Mouse (Mus musculus): ENCODE data around the gene Hoxc11.

DNA sequence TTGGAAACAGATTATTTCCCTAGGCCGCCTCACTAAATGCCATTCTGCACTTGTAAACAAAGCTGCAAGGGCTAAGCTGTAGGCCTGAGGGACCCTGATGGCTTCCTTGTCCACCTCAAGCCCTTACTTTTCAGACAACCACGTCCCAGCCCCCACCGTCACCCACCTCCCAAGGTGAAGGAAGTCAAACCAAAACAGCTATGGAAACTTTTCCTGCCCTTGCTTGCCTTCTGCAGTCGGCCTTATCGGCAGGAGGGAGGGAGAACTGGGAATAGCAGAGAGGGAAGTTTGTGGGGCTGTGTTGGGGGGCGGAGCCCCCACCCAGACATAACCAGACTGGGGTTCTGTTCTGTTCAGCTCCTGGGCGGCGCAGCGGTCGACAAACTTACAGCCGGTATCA lies 38.0 kb downstream of the Hoxc11 start:
- no peak for TF ChIP-seq POLR2A (IDR thresholded peaks at IDR 0.05; ENCODE audit: borderline replicate concordance, extremely low read depth, low read depth, low read length)
- no peak for TF ChIP-seq CTCF (IDR thresholded peaks at IDR 0.05; ENCODE audit: insufficient read depth, low read length)
